Mouse (Mus musculus) gastrocnemius, adult 2 months (tissue): ENCODE measurements around the gene 6430548M08Rik. TPM values are rescaled to one million over a fixed set of nuclear protein-coding genes. Genes with fewer than 3 reads are reported as not detected.
A peak's percentile ranks its signal among the peaks of the same experiment; 100 is the strongest.

Experiments
- DNase-seq: peaks from one replicate; pipeline ENCODE4 v3.0.0; 2022
- H3K27ac ChIP-seq: fragments of 200-600 bp; 2 replicates; pipeline ENCODE4 v1.8.1; 2022; ENCODE audit warnings: mild to moderate bottlenecking
- H3K4me3 ChIP-seq: fragments of 200-600 bp; 2 replicates; pipeline ENCODE4 v1.8.1; 2022; ENCODE audit warnings: mild to moderate bottlenecking, moderate library complexity
- CTCF ChIP-seq: fragments of 200-600 bp; IDR thresholded peaks from 2 replicates; pipeline ENCODE4 v1.8.1; 2022; ENCODE audit warnings: antibody characterized with exemption, mild to moderate bottlenecking, moderate library complexity
- intact Hi-C: fragments of 180-260 bp; cut with DNase I; formaldehyde crosslinking; loops from one replicate; pipeline ENCODE4 v1.15.1; 2025
- total RNA-seq, 2 experiments: library from RNA; stranded (reverse); gene quantifications; 2 replicates each; pipeline ENCODE4 v1.2.3; 2021

6430548M08Rik gene
- total RNA-seq, 2 experiments from 2014 or later, result 26.5 to 30.0 TPM

- DNase-seq, result no peak
- intact Hi-C loops, result no loop called here
- Histone ChIP-seq H3K4me3 (no peak overlapping the region), H3K27ac (no peak overlapping the region)
- TF ChIP-seq CTCF, result no peak
Measured at GRCm38 (mm10) chr8:120162404-120162752, 48.4 kb downstream of the 6430548M08Rik start.

DNA sequence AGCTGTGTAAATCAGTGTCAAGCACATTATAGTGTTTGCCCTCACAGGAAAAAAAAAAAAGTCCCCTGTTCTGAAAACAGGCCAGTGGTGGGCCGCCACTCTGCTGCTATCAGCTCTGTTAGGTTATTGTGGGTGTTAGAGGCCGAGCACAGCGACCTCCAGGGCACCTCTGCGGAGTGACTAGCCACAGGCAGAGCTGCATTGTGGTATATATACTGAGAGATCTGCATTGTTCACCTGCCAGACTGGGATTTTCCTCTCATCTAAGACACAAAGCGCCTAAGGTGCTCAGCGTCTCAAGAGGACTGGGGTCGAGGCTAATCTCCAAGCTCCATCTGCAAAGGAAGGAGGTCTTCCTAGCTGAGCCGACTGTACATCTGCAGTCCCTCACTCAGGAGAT is 49.4 kb downstream of the 6430548M08Rik start:
- intact Hi-C loops, result no loop called here
- no peak for TF ChIP-seq CTCF
- Histone ChIP-seq H3K27ac (no peak overlapping the region), H3K4me3 (no peak overlapping the region)
- DNase-seq, result no peak

DNA sequence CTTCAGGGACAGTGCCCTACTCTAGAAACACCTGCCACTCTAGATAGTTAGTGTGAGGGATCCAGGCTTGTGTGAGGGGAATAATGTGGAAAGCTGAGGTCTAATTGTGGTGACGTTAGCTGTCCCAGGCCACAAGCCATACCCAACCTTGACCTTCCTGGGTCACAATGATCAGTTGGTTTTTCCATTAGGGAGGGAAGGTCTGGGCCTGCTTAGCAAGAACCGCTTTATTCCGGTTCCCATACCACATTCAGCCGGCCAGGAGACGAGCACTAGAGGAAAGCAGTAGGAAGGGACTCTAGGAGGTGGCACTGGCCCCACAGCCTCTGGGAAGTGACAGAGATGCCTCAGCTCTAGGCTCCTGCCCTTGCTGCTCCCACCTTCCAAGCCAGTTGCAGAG is 50.1 kb downstream of the 6430548M08Rik start:
- no peak for DNase-seq
- TF ChIP-seq CTCF, result no peak
- Histone ChIP-seq H3K27ac (no peak overlapping the region), H3K4me3 (no peak overlapping the region)
- intact Hi-C loops, result no loop called here

GRCm38 (mm10) chr8:120167136-120167535 is 53.2 kb downstream of the 6430548M08Rik start:
- H3K27ac ChIP-seq, result no peak overlapping the region
- DNase-seq, result no peak
- intact Hi-C loops, result no loop called here
- no peak for TF ChIP-seq CTCF
- no peak overlapping the region for H3K4me3 ChIP-seq

DNA sequence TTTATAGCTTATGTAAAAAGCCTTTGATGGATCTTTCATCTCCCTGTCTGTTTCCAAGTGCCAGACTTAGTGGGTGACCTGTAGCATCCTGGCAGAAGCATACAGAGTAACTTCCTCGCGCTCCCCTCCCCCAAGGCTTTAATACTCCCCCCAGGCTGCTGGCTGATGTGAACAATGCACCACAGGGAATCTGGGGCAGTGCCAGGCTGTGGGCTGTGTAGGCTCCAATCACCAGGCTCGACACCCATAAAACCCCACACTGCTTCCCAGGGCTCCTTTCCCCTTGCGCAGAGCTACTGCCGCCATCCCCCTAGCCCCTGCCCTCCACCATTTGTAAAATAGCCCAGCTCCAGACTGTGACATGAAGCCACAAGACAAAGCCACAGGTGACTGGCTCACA is 53.9 kb downstream of the 6430548M08Rik start:
- Histone ChIP-seq H3K27ac (no peak overlapping the region), H3K4me3 (no peak overlapping the region)
- DNase-seq, result no peak
- intact Hi-C loops, result no loop called here
- no peak for TF ChIP-seq CTCF

GRCm38 (mm10) chr8:120169119-120169518 is 55.2 kb downstream of the 6430548M08Rik start:
- TF ChIP-seq CTCF, result no peak
- Histone ChIP-seq H3K27ac (no peak overlapping the region), H3K4me3 (no peak overlapping the region)
- no peak for DNase-seq
- intact Hi-C loops, result no loop called here

GRCm38 (mm10) chr8:120173195-120173594 is 59.2 kb downstream of the 6430548M08Rik start:
- intact Hi-C loops, result no loop called here
- Histone ChIP-seq H3K27ac (no peak overlapping the region), H3K4me3 (no peak overlapping the region)
- TF ChIP-seq CTCF, result no peak
- DNase-seq, result no peak

DNA sequence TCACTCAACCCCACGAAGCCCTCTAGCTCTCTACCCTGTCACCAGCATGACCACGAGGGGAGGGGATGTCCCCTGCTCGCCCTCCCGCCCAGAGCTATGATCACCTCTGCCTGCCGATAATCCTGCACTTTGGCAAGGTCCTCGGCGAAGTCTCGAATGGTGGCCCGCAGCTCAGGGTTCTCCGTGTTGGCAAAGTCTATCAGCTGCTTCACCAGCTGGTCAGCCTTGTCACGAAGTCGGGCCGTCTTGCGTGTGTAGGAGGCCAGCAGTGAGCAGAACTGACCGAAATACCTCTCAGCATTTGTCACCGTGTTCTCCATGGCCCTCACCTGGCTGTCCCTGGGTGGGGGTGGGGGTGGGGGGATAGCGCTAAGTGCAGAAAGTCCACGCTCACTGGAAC is 60.7 kb downstream of the 6430548M08Rik start:
- H3K4me3 ChIP-seq, result no peak overlapping the region
- DNase-seq, result no peak
- intact Hi-C loops, result loop anchor here (5.0 kb wide), 2 partner anchors 93 to 423 kb away; no protein-coding TSS in a partner anchor
- TF ChIP-seq CTCF, result no peak
- H3K27ac ChIP-seq, result no peak overlapping the region

DNA sequence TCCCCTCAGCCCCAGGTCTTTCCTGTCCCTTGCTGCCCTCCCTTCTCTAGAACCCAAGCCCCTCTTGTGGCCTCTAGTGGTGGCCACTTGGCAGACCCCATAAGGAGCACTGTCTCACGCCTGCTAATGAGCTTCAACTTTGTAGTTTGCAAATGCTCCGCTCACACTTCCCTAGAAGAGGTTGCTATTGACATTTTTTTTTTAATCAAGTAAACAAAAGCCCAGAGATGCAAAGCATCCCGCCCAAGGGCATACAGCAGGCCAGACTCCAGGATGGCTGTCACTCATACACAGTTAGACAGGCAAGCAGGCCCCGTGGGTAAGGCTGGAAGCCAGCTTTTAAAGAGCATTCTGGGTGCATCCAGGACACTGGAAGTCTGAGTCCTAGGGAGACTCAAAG is 62.7 kb downstream of the 6430548M08Rik start:
- intact Hi-C loops, result loop anchor here (5.0 kb wide), 2 partner anchors 91 to 421 kb away; no protein-coding TSS in a partner anchor
- TF ChIP-seq CTCF, result no peak
- H3K27ac ChIP-seq, result no peak overlapping the region
- no peak overlapping the region for H3K4me3 ChIP-seq
- DNase-seq, result no peak

GRCm38 (mm10) chr8:120177318-120178123 is 63.6 kb downstream of the 6430548M08Rik start, which contains the start of gene Fam92b:
Gene Fam92b, minus strand, starts transcription at chr8:120177466.
- intact Hi-C loops, result loop anchor here (5.0 kb wide), 2 partner anchors 90 to 420 kb away; no protein-coding TSS in a partner anchor
- Histone ChIP-seq H3K4me3 (no peak within 1 kb of the TSS), H3K27ac (no peak within 1 kb of the TSS)
- DNase-seq, result peak; percentile 61
- TF ChIP-seq CTCF, result no peak

DNA sequence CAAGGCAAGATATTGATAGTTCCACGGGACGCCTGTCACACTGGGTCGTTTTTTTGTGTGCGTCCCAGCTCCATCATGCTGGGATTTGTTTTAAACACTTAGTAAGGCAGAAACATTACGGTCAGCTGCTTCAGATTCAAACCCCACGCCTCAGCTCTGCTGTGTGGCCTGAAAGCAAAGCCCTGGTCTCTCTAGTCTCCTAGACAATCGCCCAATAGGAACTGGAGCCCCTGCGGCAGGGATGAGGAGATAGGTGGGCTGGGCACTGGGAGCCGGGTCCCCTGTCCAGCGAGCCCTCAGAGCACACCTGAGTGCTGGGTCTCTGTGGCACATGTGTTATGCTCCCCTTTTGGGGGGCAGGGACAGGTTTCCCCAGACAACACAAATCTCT is 64.2 kb downstream of the 6430548M08Rik start:
- DNase-seq, result no peak
- Histone ChIP-seq H3K4me3 (no peak overlapping the region), H3K27ac (no peak overlapping the region)
- intact Hi-C loops, result loop anchor here (5.0 kb wide), 2 partner anchors 89 to 419 kb away; no protein-coding TSS in a partner anchor
- no peak for TF ChIP-seq CTCF

DNA sequence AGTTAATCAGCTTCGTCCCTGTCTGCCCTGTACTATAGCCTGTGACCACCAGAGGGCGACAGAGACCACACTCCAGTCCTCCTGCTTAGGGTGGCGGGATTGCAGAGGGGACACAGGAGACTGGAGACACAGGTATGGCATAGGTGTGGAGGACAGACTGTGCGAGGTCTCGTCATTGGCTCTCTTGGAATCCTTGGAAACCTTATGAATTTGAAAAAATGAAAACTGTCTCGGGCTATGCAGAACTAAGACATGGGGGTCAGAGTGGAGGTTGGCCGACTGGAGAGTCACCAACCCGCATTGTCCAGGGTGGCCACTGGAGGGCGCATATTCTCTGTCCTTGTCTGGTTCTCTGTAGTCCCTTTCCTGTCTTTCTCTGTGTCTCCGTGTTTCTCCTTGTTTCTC is 65.1 kb downstream of the 6430548M08Rik start:
- DNase-seq, result peak; percentile 90
- Histone ChIP-seq H3K4me3 (peak overlapping the region; percentile 58), H3K27ac (peak overlapping the region; percentile 54; the same call in 1 of the 2 replicates)
- intact Hi-C loops, result loop anchor here (1.0 to 5.0 kb wide), 4 partner anchors 88 to 439 kb away; no protein-coding TSS in a partner anchor
- peak; percentile 79 for TF ChIP-seq CTCF

- Histone ChIP-seq H3K4me3 (no peak overlapping the region), H3K27ac (no peak overlapping the region)
- TF ChIP-seq CTCF, result no peak
- intact Hi-C loops, result loop anchor here (2.0 to 5.0 kb wide), 2 partner anchors 30 to 62 kb away; no protein-coding TSS in a partner anchor
- DNase-seq, result no peak
Measured at GRCm38 (mm10) chr8:120180445-120180970, 66.6 kb downstream of the 6430548M08Rik start.
